Mouse (Mus musculus) intestine, postnatal 0 days (tissue): ENCODE measurements around the gene Btnl10. TPM values are rescaled to one million over a fixed set of nuclear protein-coding genes. Genes with fewer than 3 reads are reported as not detected.

Source experiments
- ATAC-seq: fragments of 200-750 bp; cut with Nextera tagmentation; 2 replicates; pipeline ENCODE4 v1.8.0; 2017; ENCODE audit warnings: mild to moderate bottlenecking, moderate TSS enrichment, moderate library complexity
- H3K27ac ChIP-seq: fragments of 300-500 bp; sonication (generic); 2 replicates; pipeline ENCODE4 v1.5.1; 2014; ENCODE audit warnings: mild to moderate bottlenecking, low read depth, low read length, moderate library complexity
- H3K27me3 ChIP-seq: fragments of 300-500 bp; sonication (generic); replicated peaks from 2 replicates; pipeline ENCODE4 v1.6.1; 2014; ENCODE audit warnings: low read length, mixed read lengths; ENCODE audit not compliant: control insufficient read depth, insufficient read depth
- H3K36me3 ChIP-seq: fragments of 300-500 bp; sonication (generic); 2 replicates; pipeline ENCODE4 v1.6.1; 2014; ENCODE audit warnings: mild to moderate bottlenecking, moderate library complexity; ENCODE audit not compliant: control insufficient read depth, insufficient read depth
- H3K4me1 ChIP-seq: fragments of 300-500 bp; sonication (generic); replicated peaks from 2 replicates; pipeline ENCODE4 v1.6.1; 2014; ENCODE audit warnings: antibody characterized with exemption, low read length, mixed read lengths; ENCODE audit not compliant: control insufficient read depth, insufficient read depth
- H3K4me2 ChIP-seq: fragments of 300-500 bp; sonication (generic); replicated peaks from 2 replicates; pipeline ENCODE4 v1.6.1; 2014; ENCODE audit warnings: low read depth, mild to moderate bottlenecking, moderate library complexity
- H3K4me3 ChIP-seq: fragments of 300-500 bp; sonication (generic); 2 replicates; pipeline ENCODE4 v1.5.1; 2014; ENCODE audit warnings: low read depth, low read length
- H3K9ac ChIP-seq: fragments of 300-500 bp; sonication (generic); 2 replicates; pipeline ENCODE4 v1.6.1; 2014; ENCODE audit warnings: mild to moderate bottlenecking, low read depth, low read length
- H3K9me3 ChIP-seq: fragments of 300-500 bp; sonication (generic); 2 replicates; pipeline ENCODE4 v1.6.1; 2016; ENCODE audit warnings: mixed run types; ENCODE audit not compliant: control insufficient read depth
- CTCF ChIP-seq: sonication (generic); IDR thresholded peaks from 2 replicates; pipeline ENCODE4 v1.5.1; 2016; ENCODE audit warnings: low read depth, mild to moderate bottlenecking, control low read depth, antibody characterized with exemption, moderate library complexity
- WGBS: fragments of 180-500 bp; shearing (Covaris S2); extraction: QIAGEN DNeasy Blood & Tissue Kit; methylation state at CpG from one replicate; pipeline ENCODE4 v1.1.7; 2014; 5-methylcytosine and 5-hydroxymethylcytosine counted together
- polyA plus RNA-seq: library from polyadenylated mRNA; unstranded; fragments of >200 nt; fragmentation: Nextera tagmentation; extraction: Ambion mirVana; gene quantifications from 2 replicates; pipeline ENCODE4 v1.2.1, GENCODE M21; 2015

Gene Btnl10
- polyA plus RNA-seq, 1 experiment from 2014 or later: not detected

- WGBS: 7% methylated on average over 17 of the region's 17 CpGs
- peak; percentile 79 for TF ChIP-seq CTCF
Measured at GRCm38 (mm10) chr11:58914461-58915028, 3.2 kb upstream of the Btnl10 start.

GRCm38 (mm10) chr11:58916879-58917744 lies 596 bp upstream of the Btnl10 start:
- H3K9me3 ChIP-seq: no peaks in the 10 kb centered on the region
- H3K27ac ChIP-seq: no peak overlapping the region
- H3K4me3 ChIP-seq: no peak overlapping the region
- no peak overlapping the region for H3K4me2 ChIP-seq
- no peak overlapping the region for H3K9ac ChIP-seq
- H3K36me3 ChIP-seq: no peaks in the 10 kb centered on the region
- no peaks in the 10 kb centered on the region; the same call in 1 of the 2 replicates for H3K4me1 ChIP-seq
- 0 out of 2 replicates have a peak, but pooled peaks have one; percentile 9 for ATAC-seq
- WGBS: 55% methylated on average over 14 of the region's 14 CpGs
- TF ChIP-seq CTCF: peak; percentile 73
- H3K27me3 ChIP-seq: no peaks in the 10 kb centered on the region

More at GRCm38 (mm10) chr11:58914461-58915028, 3.2 kb upstream of the Btnl10 start:
- H3K4me3 ChIP-seq: peak overlapping the region; percentile 27
- no peaks in the 10 kb centered on the region for H3K36me3 ChIP-seq
- H3K27ac ChIP-seq: no peak overlapping the region
- no peaks in the 10 kb centered on the region for H3K9me3 ChIP-seq
- no peaks in the 10 kb centered on the region for H3K27me3 ChIP-seq
- no peaks in the 10 kb centered on the region; the same call in 1 of the 2 replicates for H3K4me1 ChIP-seq
- ATAC-seq: no peak
- peak overlapping the region; percentile 81 for H3K4me2 ChIP-seq
- H3K9ac ChIP-seq: peak overlapping the region; percentile 50; the same call in 1 of the 2 replicates

DNA sequence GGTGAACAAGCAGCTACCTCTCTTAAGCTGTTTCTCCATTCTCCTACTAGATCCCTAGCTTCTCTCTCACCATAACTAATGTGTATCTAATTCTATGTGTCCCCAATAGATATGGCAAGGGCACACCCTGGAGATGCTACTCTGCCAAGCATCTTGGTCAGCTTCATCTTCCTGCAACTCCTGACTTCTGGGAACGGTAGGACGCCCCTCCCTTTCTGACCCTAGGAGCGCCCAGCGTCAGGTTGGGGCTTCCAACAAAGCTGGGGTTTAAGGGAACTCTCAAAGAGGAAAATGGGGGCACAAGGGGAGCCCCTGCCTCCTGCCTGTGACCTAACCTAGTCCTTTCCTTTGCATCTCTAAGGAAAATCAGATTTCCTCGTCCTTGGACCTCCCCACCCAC lies 1.1 kb downstream of the Btnl10 start:
- H3K27ac ChIP-seq: no peak overlapping the region
- TF ChIP-seq CTCF: no peak
- no peak overlapping the region for H3K4me2 ChIP-seq
- ATAC-seq: no peak
- no peaks in the 10 kb centered on the region; the same call in 1 of the 2 replicates for H3K4me1 ChIP-seq
- H3K9ac ChIP-seq: no peak overlapping the region
- 69% methylated on average over 5 of the region's 5 CpGs for WGBS
- no peak overlapping the region for H3K4me3 ChIP-seq
- H3K9me3 ChIP-seq: no peaks in the 10 kb centered on the region
- H3K27me3 ChIP-seq: no peaks in the 10 kb centered on the region
- no peaks in the 10 kb centered on the region for H3K36me3 ChIP-seq

GRCm38 (mm10) chr11:58922420-58922819 lies 4.7 kb downstream of the Btnl10 start:
- Histone ChIP-seq H3K4me2 (no peak overlapping the region), H3K9me3 (no peaks in the 10 kb centered on the region), H3K27ac (no peak overlapping the region), H3K36me3 (no peaks in the 10 kb centered on the region), H3K9ac (no peak overlapping the region), H3K4me3 (no peak overlapping the region), H3K4me1 (no peaks in the 10 kb centered on the region), H3K27me3 (no peaks in the 10 kb centered on the region)
- TF ChIP-seq CTCF: 0 out of 2 replicates have a peak, but pooled peaks have one; percentile 16
- WGBS: 77% methylated on average over 9 of the region's 9 CpGs
- ATAC-seq: no peak

- H3K9me3 ChIP-seq: no peaks in the 10 kb centered on the region
- H3K36me3 ChIP-seq: no peaks in the 10 kb centered on the region
- H3K4me3 ChIP-seq: no peak overlapping the region
- ATAC-seq: peak; percentile 25; the same call in 1 of the 2 replicates
- no peak overlapping the region for H3K4me2 ChIP-seq
- H3K27me3 ChIP-seq: no peaks in the 10 kb centered on the region
- no peak for TF ChIP-seq CTCF
- H3K4me1 ChIP-seq: no peaks in the 10 kb centered on the region
- H3K9ac ChIP-seq: no peak overlapping the region
- H3K27ac ChIP-seq: no peak overlapping the region
- WGBS: 56% methylated on average over 2 of the region's 3 CpGs
Measured at GRCm38 (mm10) chr11:58926651-58927050, 8.9 kb downstream of the Btnl10 start.

DNA sequence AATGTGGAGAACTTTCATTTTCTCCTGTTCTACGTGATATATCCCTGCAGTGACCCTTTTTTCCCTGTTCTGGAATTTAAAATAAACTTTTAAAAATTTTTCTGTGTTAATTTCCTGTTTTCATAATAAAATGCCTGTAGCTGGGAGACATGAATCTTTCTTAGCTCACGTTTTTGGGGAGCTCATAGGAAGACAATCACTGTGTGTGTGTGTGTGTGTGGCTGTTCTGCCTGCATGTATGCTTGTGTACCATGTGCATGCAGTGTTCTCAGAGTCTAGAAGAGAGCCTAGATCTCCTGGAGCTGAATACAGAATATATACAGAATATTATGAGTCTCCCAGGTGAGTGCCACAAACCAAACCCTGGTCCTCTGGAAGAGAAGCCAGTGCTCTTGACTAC lies 9.3 kb downstream of the Btnl10 start:
- Histone ChIP-seq H3K4me3 (no peak overlapping the region), H3K4me1 (no peaks in the 10 kb centered on the region), H3K36me3 (no peaks in the 10 kb centered on the region), H3K4me2 (no peak overlapping the region), H3K9me3 (no peaks in the 10 kb centered on the region), H3K27me3 (no peaks in the 10 kb centered on the region), H3K9ac (no peak overlapping the region), H3K27ac (no peak overlapping the region)
- 59% methylated on average over 2 of the region's 2 CpGs for WGBS
- ATAC-seq: no peak
- no peak for TF ChIP-seq CTCF
